ENCODE assay signal across 29 mouse cellular contexts in genomic region chr1:131865596-131865995, GRCm38 (mm10).
"Had no signal": no experiment of that assay in that cellular context is flagged by ENCODE, and none has a peak within 500 bp of the region (broad histone marks: within the 10 kb centered on the region; RNA-seq: fewer than 3 reads in every experiment).

No protein-coding gene starts in this region.

- DNase-seq: left cerebral cortex, postnatal 4 days; liver; liver, embryonic 13.5 days; liver, postnatal 0 days; lung, adult 18-20 months; lung, adult 2 months; lung, embryonic 14.5 days; lung, postnatal 10 days; lung, postnatal 14 days; lung, postnatal 4 days; midbrain, embryonic 14.5 days had no signal

- H3K27me3 ChIP-seq: limb, embryonic 13.5 days; limb, embryonic 15.5 days; liver, embryonic 12.5 days; liver, embryonic 13.5 days; liver, embryonic 15.5 days; lung, embryonic 15.5 days; midbrain, embryonic 15.5 days; neural tube, embryonic 12.5 days had no signal

- H3K4me2 ChIP-seq: limb, embryonic 12.5 days; limb, embryonic 13.5 days; limb, embryonic 15.5 days; liver, embryonic 11.5 days; liver, embryonic 12.5 days; liver, embryonic 13.5 days; liver, embryonic 15.5 days; lung, embryonic 14.5 days; lung, embryonic 15.5 days; midbrain, embryonic 12.5 days; midbrain, embryonic 13.5 days; midbrain, embryonic 15.5 days; neural tube, embryonic 12.5 days had no signal

- ATAC-seq: liver, embryonic 12.5 days; liver, postnatal 0 days; lung, postnatal 0 days; midbrain, embryonic 13.5 days; midbrain, embryonic 15.5 days; midbrain, embryonic 16.5 days had no signal

- H3K27ac ChIP-seq: left cerebral cortex, adult 2 months; limb, embryonic 10.5 days; limb, embryonic 12.5 days; limb, embryonic 13.5 days; limb, embryonic 15.5 days; liver, embryonic 12.5 days; liver, embryonic 13.5 days; liver, embryonic 14.5 days; liver, embryonic 15.5 days; lung, embryonic 15.5 days; midbrain, embryonic 12.5 days; midbrain, embryonic 13.5 days; midbrain, embryonic 15.5 days; neural tube, embryonic 12.5 days had no signal

- H3K9me3 ChIP-seq: limb, embryonic 10.5 days; limb, embryonic 12.5 days; limb, embryonic 13.5 days; limb, embryonic 15.5 days; liver, embryonic 12.5 days; liver, embryonic 13.5 days; liver, embryonic 15.5 days; lung, embryonic 15.5 days; megakaryocyte, embryonic 14.5 days; midbrain, embryonic 12.5 days; midbrain, embryonic 13.5 days; midbrain, embryonic 15.5 days; neural tube, embryonic 12.5 days had no signal

- H3K4me3 ChIP-seq: left cerebral cortex, adult 2 months; limb, embryonic 10.5 days; limb, embryonic 12.5 days; limb, embryonic 13.5 days; limb, embryonic 15.5 days; liver, embryonic 12.5 days; liver, embryonic 13.5 days; liver, embryonic 15.5 days; lung, embryonic 15.5 days; megakaryocyte, embryonic 14.5 days; midbrain, embryonic 12.5 days; midbrain, embryonic 13.5 days; midbrain, embryonic 15.5 days; myocyte; neural tube, embryonic 12.5 days had no signal

- H3K4me1 ChIP-seq: limb, embryonic 12.5 days; lung, embryonic 15.5 days had no signal

- H3K36me3 ChIP-seq: limb, embryonic 10.5 days; limb, embryonic 12.5 days; limb, embryonic 13.5 days; limb, embryonic 15.5 days; liver, embryonic 12.5 days; liver, embryonic 13.5 days; liver, embryonic 15.5 days; lung, embryonic 15.5 days; midbrain, embryonic 12.5 days; midbrain, embryonic 13.5 days; midbrain, embryonic 15.5 days; neural tube, embryonic 12.5 days had no signal

- H3K9ac ChIP-seq: limb, embryonic 12.5 days; limb, embryonic 13.5 days; limb, embryonic 15.5 days; liver, embryonic 12.5 days; liver, embryonic 13.5 days; liver, embryonic 14.5 days; liver, embryonic 15.5 days; liver, postnatal 0 days; lung, embryonic 14.5 days; lung, embryonic 15.5 days; midbrain, embryonic 12.5 days; midbrain, embryonic 13.5 days; midbrain, embryonic 15.5 days; neural tube, embryonic 12.5 days had no signal
